ENCODE assay signal across 34 mouse cellular contexts in the genomic region with DNA sequence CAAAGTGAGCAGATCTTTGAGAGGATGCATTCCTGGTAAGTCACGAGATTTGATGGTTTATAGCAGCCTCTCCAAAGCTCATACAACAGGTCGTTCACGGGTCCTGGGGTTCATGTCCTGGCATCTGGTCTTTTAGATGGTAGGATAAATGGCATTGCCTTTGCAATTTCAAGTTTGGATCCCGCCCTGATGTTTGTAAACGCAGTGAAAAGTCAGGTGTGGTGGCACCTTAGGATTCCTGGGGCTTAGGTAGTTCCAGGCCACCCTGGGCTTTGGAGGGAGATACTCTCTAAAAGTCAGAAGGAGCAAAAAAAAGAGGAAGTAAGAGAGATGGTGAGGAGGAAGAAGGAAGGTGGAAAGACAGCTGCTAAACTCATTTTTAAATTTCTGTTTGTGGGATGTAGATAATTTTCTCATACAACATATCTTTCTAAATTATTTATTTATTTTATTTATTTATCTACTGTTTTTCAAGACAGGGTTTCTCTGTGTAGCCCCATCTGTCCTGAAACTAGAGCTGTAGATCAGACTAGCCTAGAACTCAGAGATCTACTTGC. TPM values are rescaled to one million over a fixed set of nuclear protein-coding genes. Genes with fewer than 3 reads are reported as not detected.
"Had no signal": no experiment of that assay in that cellular context is flagged by ENCODE, and none has a peak within 500 bp of the region (broad histone marks: within the 10 kb centered on the region; RNA-seq: fewer than 3 reads in every experiment).

No protein-coding gene starts in this region.

- H3K27me3 ChIP-seq: limb, embryonic 12.5 days; limb, embryonic 13.5 days; limb, embryonic 15.5 days; liver, embryonic 12.5 days; liver, embryonic 13.5 days; liver, embryonic 15.5 days; lung, embryonic 15.5 days; midbrain, embryonic 12.5 days; midbrain, embryonic 13.5 days; midbrain, embryonic 15.5 days; neural tube, embryonic 12.5 days had no signal

- DNase-seq: liver; liver, embryonic 13.5 days; liver, postnatal 0 days; lung, adult 18-20 months; lung, adult 2 months; lung, embryonic 14.5 days; lung, postnatal 10 days; lung, postnatal 14 days; lung, postnatal 36 days; lung, postnatal 4 days; midbrain, embryonic 14.5 days had no signal

- H3K4me2 ChIP-seq: limb, embryonic 12.5 days; limb, embryonic 13.5 days; limb, embryonic 15.5 days; liver, embryonic 11.5 days; liver, embryonic 12.5 days; liver, embryonic 13.5 days; liver, embryonic 15.5 days; lung, embryonic 14.5 days; lung, embryonic 15.5 days; midbrain, embryonic 11.5 days; midbrain, embryonic 12.5 days; midbrain, embryonic 13.5 days; midbrain, embryonic 15.5 days; neural tube, embryonic 12.5 days had no signal

- ATAC-seq: liver, embryonic 12.5 days; liver, postnatal 0 days; lung, postnatal 0 days; midbrain, embryonic 13.5 days; midbrain, embryonic 15.5 days; midbrain, embryonic 16.5 days had no signal

- H3K27ac ChIP-seq: limb, embryonic 10.5 days; limb, embryonic 12.5 days; limb, embryonic 13.5 days; limb, embryonic 15.5 days; liver, embryonic 12.5 days; liver, embryonic 13.5 days; liver, embryonic 14.5 days; liver, embryonic 15.5 days; lung, embryonic 15.5 days; macrophage; midbrain, embryonic 10.5 days; midbrain, embryonic 12.5 days; midbrain, embryonic 13.5 days; midbrain, embryonic 15.5 days; neural tube, embryonic 12.5 days had no signal

- H3K4me1 ChIP-seq: liver, embryonic 12.5 days; liver, embryonic 13.5 days; liver, embryonic 15.5 days had no signal

- H3K9ac ChIP-seq: limb, embryonic 12.5 days; limb, embryonic 13.5 days; limb, embryonic 15.5 days; liver, embryonic 12.5 days; liver, embryonic 13.5 days; liver, embryonic 14.5 days; liver, embryonic 15.5 days; liver, postnatal 0 days; lung, embryonic 14.5 days; lung, embryonic 15.5 days; midbrain, embryonic 12.5 days; midbrain, embryonic 13.5 days; midbrain, embryonic 15.5 days; neural tube, embryonic 12.5 days had no signal

- H3K9me3 ChIP-seq: limb, embryonic 10.5 days; limb, embryonic 12.5 days; limb, embryonic 13.5 days; limb, embryonic 15.5 days; liver, embryonic 12.5 days; liver, embryonic 13.5 days; liver, embryonic 15.5 days; lung, embryonic 15.5 days; megakaryocyte, embryonic 14.5 days; midbrain, embryonic 10.5 days; midbrain, embryonic 12.5 days; midbrain, embryonic 13.5 days; midbrain, embryonic 15.5 days; neural tube, embryonic 12.5 days had no signal

- H3K36me3 ChIP-seq: limb, embryonic 10.5 days; limb, embryonic 12.5 days; limb, embryonic 13.5 days; limb, embryonic 15.5 days; liver, embryonic 12.5 days; liver, embryonic 13.5 days; liver, embryonic 15.5 days; lung, embryonic 15.5 days; midbrain, embryonic 10.5 days; midbrain, embryonic 12.5 days; midbrain, embryonic 13.5 days; midbrain, embryonic 15.5 days; neural tube, embryonic 12.5 days had no signal

- H3K4me3 ChIP-seq: limb, embryonic 10.5 days; limb, embryonic 12.5 days; limb, embryonic 13.5 days; limb, embryonic 15.5 days; liver, embryonic 12.5 days; liver, embryonic 13.5 days; liver, embryonic 15.5 days; lung, embryonic 15.5 days; megakaryocyte, embryonic 14.5 days; midbrain, embryonic 10.5 days; midbrain, embryonic 12.5 days; midbrain, embryonic 13.5 days; midbrain, embryonic 15.5 days; myocyte; neural tube, embryonic 12.5 days had no signal

RNA-seq across cellular contexts. Expression of a gene that starts 56.3 kb away (rescaled TPM):
- total RNA-seq: liver, adult 2 months; megakaryocyte, adult 5-6 weeks; megakaryocyte-erythroid progenitor cell, adult 5-6 weeks had no signal
- polyA plus RNA-seq: liver, adult 2 months; lung, adult 2 months; macrophage had no signal
